Mouse (Mus musculus): ENCODE measurements around the gene Crtc1.

Crtc1 gene

GRCm38 (mm10) chr8:70377049-70377448 is 62.3 kb downstream of the Crtc1 start:
- no peak for DNase-seq

GRCm38 (mm10) chr8:70376275-70376741 is 63.1 kb downstream of the Crtc1 start:
- DNase-seq = peak; percentile 30 to 31

GRCm38 (mm10) chr8:70375212-70375859 is 64.0 kb downstream of the Crtc1 start:
- DNase-seq = peak; percentile 21 to 38

- peak; percentile 90 to 93 for DNase-seq
Measured at GRCm38 (mm10) chr8:70374318-70374927, 65.0 kb downstream of the Crtc1 start.

- DNase-seq = peak; percentile 22 to 35
Measured at GRCm38 (mm10) chr8:70373397-70374317, 65.7 kb downstream of the Crtc1 start, which contains the start of gene Comp. Gene Comp (plus strand): TSS chr8:70373558.

GRCm38 (mm10) chr8:70371951-70372350 is 67.4 kb downstream of the Crtc1 start:
- DNase-seq = peak; percentile 18 to 42

GRCm38 (mm10) chr8:70370476-70370875 is 68.9 kb downstream of the Crtc1 start:
- DNase-seq = no peak

GRCm38 (mm10) chr8:70366588-70366987 is 72.8 kb downstream of the Crtc1 start:
- no peak for DNase-seq

- peak; percentile 19 to 52 for DNase-seq
Measured at GRCm38 (mm10) chr8:70364066-70364465, 75.3 kb downstream of the Crtc1 start.

GRCm38 (mm10) chr8:70361484-70362032 is 77.8 kb downstream of the Crtc1 start:
- DNase-seq = no peak

- DNase-seq = peak; percentile 44 to 55
Measured at GRCm38 (mm10) chr8:70360769-70361168, 78.6 kb downstream of the Crtc1 start.

GRCm38 (mm10) chr8:70359411-70359810 is 80.0 kb downstream of the Crtc1 start:
- DNase-seq = peak; percentile 58 to 74

GRCm38 (mm10) chr8:70356111-70356510 is 83.3 kb downstream of the Crtc1 start:
- DNase-seq = no peak

- DNase-seq = no peak
Measured at GRCm38 (mm10) chr8:70354004-70354403, 85.4 kb downstream of the Crtc1 start.

GRCm38 (mm10) chr8:70353194-70353817 is 86.1 kb downstream of the Crtc1 start, which contains the start of gene Upf1:
Gene Upf1 (minus strand): TSS chr8:70353278.
- peak; percentile 99 to 100 for DNase-seq

GRCm38 (mm10) chr8:70352657-70353151 is 86.7 kb downstream of the Crtc1 start:
- peak; percentile 49 to 74 for DNase-seq

- no peak for DNase-seq
Measured at GRCm38 (mm10) chr8:70352000-70352384, 87.4 kb downstream of the Crtc1 start.

- DNase-seq = no peak
Measured at GRCm38 (mm10) chr8:70351035-70351999, 88.1 kb downstream of the Crtc1 start.

- no peak for DNase-seq
Measured at GRCm38 (mm10) chr8:70347860-70348420, 91.4 kb downstream of the Crtc1 start.

GRCm38 (mm10) chr8:70347443-70347842 is 91.9 kb downstream of the Crtc1 start:
- no peak for DNase-seq

- no peak for DNase-seq
Measured at GRCm38 (mm10) chr8:70344279-70344678, 95.1 kb downstream of the Crtc1 start.

Measured in kidney, postnatal 4 days (tissue).